Mouse (Mus musculus) heart, postnatal 0 days (tissue): ENCODE data around the gene Evi5l.

Experiments
- CTCF ChIP-seq: IDR thresholded peaks from 2 replicates; pipeline ENCODE4 v1.5.1; 2016; ENCODE audit warnings: antibody characterized with exemption, control low read depth, low read depth
- EP300 ChIP-seq: IDR thresholded peaks from 2 replicates; pipeline ENCODE4 v1.6.1; 2016; ENCODE audit warnings: antibody characterized with exemption, low read depth

GRCm38 (mm10) chr8:4172486-4172885, 6.1 kb downstream of the Evi5l start:
- TF ChIP-seq CTCF (no peak), EP300 (no peak)
